Mouse (Mus musculus) CD4-positive, CD25-positive, alpha-beta regulatory T cell, adult 9 weeks (primary cell): ENCODE measurements around the gene Papss1. TPM values are rescaled to one million over a fixed set of nuclear protein-coding genes. Genes with fewer than 3 reads are reported as not detected.

ENCODE experiments used
- polyA plus RNA-seq: library from polyadenylated mRNA; unstranded; fragments of 100-300 nt; shearing (Covaris generic); gene quantifications from one replicate; pipeline ENCODE4 v1.2.1, GENCODE M21; 2017

The Papss1 gene
- polyA plus RNA-seq, result 34.2 TPM

GRCm38 (mm10) chr3:131564430-131565256, at the start of gene Papss1:
Papss1 (plus strand) TSS chr3:131564768.

Other genes starting within 250 kb of the Papss1 start
- 0.12 TPM for gene Sgms2, start 73.4 kb upstream of the Papss1 start, polyA plus RNA-seq